Mouse (Mus musculus) forebrain, postnatal 0 days (tissue): Measurements from ENCODE around the gene Avpi1. TPM values are rescaled to one million over a fixed set of nuclear protein-coding genes. Genes with fewer than 3 reads are reported as not detected.

Experiments used
- ATAC-seq: fragments of 200-750 bp; cut with Nextera tagmentation; 2 replicates; pipeline ENCODE4 v1.8.0; 2017; ENCODE audit warnings: mild to moderate bottlenecking, moderate library complexity
- DNase-seq: peaks from one replicate; pipeline ENCODE4 v3.0.0-alpha.2; 2015
- H3K27ac ChIP-seq: fragments of 300-500 bp; sonication (generic); 2 replicates; pipeline ENCODE4 v1.5.1; 2014; ENCODE audit warnings: low read depth, mild to moderate bottlenecking, antibody characterized with exemption, low read length, moderate library complexity, mixed read lengths
- H3K27me3 ChIP-seq: fragments of 300-500 bp; sonication (generic); 2 replicates; pipeline ENCODE4 v1.6.1; 2014; ENCODE audit warnings: mild to moderate bottlenecking, low read length, mixed read lengths; ENCODE audit not compliant: insufficient read depth
- H3K36me3 ChIP-seq: fragments of 300-500 bp; sonication (generic); 2 replicates; pipeline ENCODE4 v1.6.1; 2014; ENCODE audit warnings: mild to moderate bottlenecking, moderate library complexity; ENCODE audit not compliant: insufficient read depth
- H3K4me1 ChIP-seq: fragments of 300-500 bp; sonication (generic); 2 replicates; pipeline ENCODE4 v1.6.1; 2014; ENCODE audit warnings: antibody characterized with exemption; ENCODE audit not compliant: insufficient read depth
- H3K4me2 ChIP-seq: fragments of 300-500 bp; sonication (generic); 2 replicates; pipeline ENCODE4 v1.6.1; 2014; ENCODE audit warnings: low read depth, mild to moderate bottlenecking, moderate library complexity
- H3K4me3 ChIP-seq: fragments of 300-500 bp; sonication (generic); 2 replicates; pipeline ENCODE4 v1.5.1; 2014; ENCODE audit warnings: low read depth, low read length, mixed read lengths
- H3K9ac ChIP-seq: fragments of 300-500 bp; sonication (generic); 2 replicates; pipeline ENCODE4 v1.6.1; 2014; ENCODE audit warnings: mild to moderate bottlenecking
- H3K9me3 ChIP-seq: fragments of 300-500 bp; sonication (generic); 2 replicates; pipeline ENCODE4 v1.6.1; 2016; ENCODE audit warnings: low read length
- CTCF ChIP-seq: sonication (generic); IDR thresholded peaks from 2 replicates; pipeline ENCODE4 v1.5.1; 2016; ENCODE audit warnings: antibody characterized with exemption, control low read depth, low read depth
- WGBS: fragments of 180-500 bp; shearing (Covaris S2); extraction: QIAGEN DNeasy Blood & Tissue Kit; methylation state at CpG from one replicate; pipeline ENCODE4 v1.1.7; 2014; 5-methylcytosine and 5-hydroxymethylcytosine counted together
- polyA plus RNA-seq: library from polyadenylated mRNA; unstranded; fragments of >200 nt; fragmentation: Nextera tagmentation; extraction: Ambion mirVana; gene quantifications from 2 replicates; pipeline ENCODE4 v1.2.1, GENCODE M21; 2015
- total RNA-seq: library from RNA; depleted of rRNA; stranded (reverse); fragments of >200 nt; gene quantifications from 2 replicates; pipeline ENCODE4 v1.2.3, GENCODE M21; 2014; rRNA removed

Gene Avpi1
- 9.5 and 17.5 TPM in 2 replicates for total RNA-seq
- 14.3 and 15.4 TPM in 2 replicates for polyA plus RNA-seq

GRCm38 (mm10) chr19:42128787-42129508 lies at the start of gene Avpi1:
Gene Avpi1, minus strand, starts transcription at chr19:42129059.
- no peaks in the 10 kb centered on the region for H3K9me3 ChIP-seq
- H3K9ac ChIP-seq, result peak within 1 kb of the TSS; percentile 62
- peak within 1 kb of the TSS; percentile 22 for H3K27ac ChIP-seq
- TF ChIP-seq CTCF, result no peak
- peak; percentile 97 for DNase-seq
- no peaks in the 10 kb centered on the region for H3K27me3 ChIP-seq
- peaks cover 7% of the 10 kb centered on the region for H3K4me1 ChIP-seq
- peak within 1 kb of the TSS; percentile 52 for H3K4me3 ChIP-seq
- 1% methylated on average over 54 of the region's 54 CpGs for WGBS
- peaks cover 2% of the 10 kb centered on the region; the same call in 1 of the 2 replicates for H3K36me3 ChIP-seq
- peak within 1 kb of the TSS; percentile 98 for H3K4me2 ChIP-seq
- ATAC-seq, result peak; percentile 98

- no peak for ATAC-seq
- Histone ChIP-seq H3K4me1 (no peaks in the 10 kb centered on the region), H3K4me2 (no peak overlapping the region), H3K9ac (no peak overlapping the region), H3K27ac (no peak overlapping the region), H3K9me3 (no peaks in the 10 kb centered on the region), H3K36me3 (peaks cover 30% of the 10 kb centered on the region), H3K27me3 (no peaks in the 10 kb centered on the region), H3K4me3 (no peak overlapping the region)
- TF ChIP-seq CTCF, result no peak
- 98% methylated on average over 2 of the region's 2 CpGs for WGBS
- no peak for DNase-seq
These were observed 48.6 kb upstream of the Avpi1 start for GRCm38 (mm10) chr19:42177461-42177860.

GRCm38 (mm10) chr19:42176841-42177240 lies 48.0 kb upstream of the Avpi1 start:
- DNase-seq (no peak), ATAC-seq (no peak)
- H3K4me3 ChIP-seq, result no peak overlapping the region
- no peak for TF ChIP-seq CTCF
- H3K9me3 ChIP-seq, result no peaks in the 10 kb centered on the region
- H3K4me1 ChIP-seq, result peaks cover 3% of the 10 kb centered on the region
- H3K9ac ChIP-seq, result no peak overlapping the region
- no peak overlapping the region for H3K27ac ChIP-seq
- WGBS, result 86% methylated on average over 7 of the region's 7 CpGs
- H3K36me3 ChIP-seq, result peaks cover 25% of the 10 kb centered on the region
- no peaks in the 10 kb centered on the region for H3K27me3 ChIP-seq
- H3K4me2 ChIP-seq, result no peak overlapping the region

GRCm38 (mm10) chr19:42170025-42170969 lies 41.4 kb upstream of the Avpi1 start:
- Histone ChIP-seq H3K4me3 (peak overlapping the region; percentile 78), H3K4me2 (peak overlapping the region; percentile 82), H3K27me3 (no peaks in the 10 kb centered on the region), H3K9ac (peak overlapping the region; percentile 84), H3K27ac (peak overlapping the region; percentile 42; the same call in 1 of the 2 replicates), H3K4me1 (peaks cover 14% of the 10 kb centered on the region), H3K9me3 (no peaks in the 10 kb centered on the region), H3K36me3 (no peaks in the 10 kb centered on the region)
- 4% methylated on average over 49 of the region's 56 CpGs for WGBS
- DNase-seq, result peak; percentile 97
- 0 out of 2 replicates have a peak, but pooled peaks have one; percentile 11 for TF ChIP-seq CTCF
- peak; percentile 97 for ATAC-seq

- 0 out of 2 replicates have a peak overlapping the region, but pooled peaks have one; percentile 6 for H3K9ac ChIP-seq
- peaks cover 14% of the 10 kb centered on the region for H3K4me1 ChIP-seq
- no peak for DNase-seq
These were observed 40.6 kb upstream of the Avpi1 start for GRCm38 (mm10) chr19:42169322-42169975.

GRCm38 (mm10) chr19:42167489-42167888 lies 38.6 kb upstream of the Avpi1 start:
- WGBS, result 61% methylated on average over 9 of the region's 9 CpGs
- Histone ChIP-seq H3K4me2 (no peak overlapping the region), H3K4me3 (no peak overlapping the region), H3K9me3 (no peaks in the 10 kb centered on the region), H3K9ac (no peak overlapping the region), H3K27me3 (no peaks in the 10 kb centered on the region), H3K4me1 (peaks cover 14% of the 10 kb centered on the region), H3K27ac (no peak overlapping the region), H3K36me3 (no peaks in the 10 kb centered on the region)
- ATAC-seq, result no peak
- DNase-seq, result no peak
- TF ChIP-seq CTCF, result no peak

More at GRCm38 (mm10) chr19:42169322-42169975, 40.6 kb upstream of the Avpi1 start:
- H3K27ac ChIP-seq, result no peak overlapping the region
- H3K36me3 ChIP-seq, result no peaks in the 10 kb centered on the region
- H3K9me3 ChIP-seq, result no peaks in the 10 kb centered on the region
- no peak for TF ChIP-seq CTCF
- 68% methylated on average over 10 of the region's 10 CpGs for WGBS
- no peak overlapping the region for H3K4me3 ChIP-seq
- H3K4me2 ChIP-seq, result no peak overlapping the region
- H3K27me3 ChIP-seq, result no peaks in the 10 kb centered on the region
- no peak for ATAC-seq
